Mouse (Mus musculus) small intestine, adult 2 months (tissue): Measurements from ENCODE around the gene Npas3.

Experiments used
- CTCF ChIP-seq: fragments of 200-500 bp; IDR thresholded peaks from 2 replicates; pipeline ENCODE4 v1.5.1; 2012; ENCODE audit warnings: low read depth, mild to moderate bottlenecking, control low read depth, inconsistent platforms, low read length, moderate library complexity, mixed read lengths; ENCODE audit not compliant: insufficient replicate concordance, insufficient read length; ENCODE audit errors: extremely low read depth
- POLR2A ChIP-seq: fragments of 200-500 bp; IDR thresholded peaks from 2 replicates; pipeline ENCODE4 v1.6.1; 2012; ENCODE audit warnings: low read depth, mild to moderate bottlenecking, control low read depth, inconsistent platforms, low read length, moderate library complexity

DNA sequence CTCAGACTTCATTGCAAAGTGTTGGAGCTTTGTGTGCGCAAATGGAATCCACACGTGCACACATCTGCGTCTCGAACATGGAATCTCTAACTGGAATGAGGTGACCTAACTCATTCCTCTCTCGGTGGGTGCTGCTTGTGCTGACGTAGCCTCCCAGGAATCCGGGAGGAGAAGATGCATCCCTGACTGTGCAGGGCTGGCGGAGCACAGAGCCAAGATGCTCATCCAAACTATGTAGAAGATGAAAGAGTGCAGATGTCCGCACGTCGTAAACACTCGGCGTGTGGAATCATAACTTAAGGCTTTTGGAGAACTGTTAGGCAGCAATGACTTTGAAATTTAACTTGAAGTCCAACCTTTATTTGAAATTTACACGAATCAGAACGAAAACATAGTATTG is 31.3 kb upstream of the Npas3 start:
- TF ChIP-seq CTCF (no peak), POLR2A (no peak)
